Mouse (Mus musculus): Measurements from ENCODE around the gene Atp8a1. TPM values are rescaled to one million over a fixed set of nuclear protein-coding genes. Genes with fewer than 3 reads are reported as not detected.

The Atp8a1 gene
- polyA plus RNA-seq (2014; fragmentation: Nextera tagmentation; extraction: Ambion mirVana) = 26.9 and 27.5 TPM in 2 replicates

DNA sequence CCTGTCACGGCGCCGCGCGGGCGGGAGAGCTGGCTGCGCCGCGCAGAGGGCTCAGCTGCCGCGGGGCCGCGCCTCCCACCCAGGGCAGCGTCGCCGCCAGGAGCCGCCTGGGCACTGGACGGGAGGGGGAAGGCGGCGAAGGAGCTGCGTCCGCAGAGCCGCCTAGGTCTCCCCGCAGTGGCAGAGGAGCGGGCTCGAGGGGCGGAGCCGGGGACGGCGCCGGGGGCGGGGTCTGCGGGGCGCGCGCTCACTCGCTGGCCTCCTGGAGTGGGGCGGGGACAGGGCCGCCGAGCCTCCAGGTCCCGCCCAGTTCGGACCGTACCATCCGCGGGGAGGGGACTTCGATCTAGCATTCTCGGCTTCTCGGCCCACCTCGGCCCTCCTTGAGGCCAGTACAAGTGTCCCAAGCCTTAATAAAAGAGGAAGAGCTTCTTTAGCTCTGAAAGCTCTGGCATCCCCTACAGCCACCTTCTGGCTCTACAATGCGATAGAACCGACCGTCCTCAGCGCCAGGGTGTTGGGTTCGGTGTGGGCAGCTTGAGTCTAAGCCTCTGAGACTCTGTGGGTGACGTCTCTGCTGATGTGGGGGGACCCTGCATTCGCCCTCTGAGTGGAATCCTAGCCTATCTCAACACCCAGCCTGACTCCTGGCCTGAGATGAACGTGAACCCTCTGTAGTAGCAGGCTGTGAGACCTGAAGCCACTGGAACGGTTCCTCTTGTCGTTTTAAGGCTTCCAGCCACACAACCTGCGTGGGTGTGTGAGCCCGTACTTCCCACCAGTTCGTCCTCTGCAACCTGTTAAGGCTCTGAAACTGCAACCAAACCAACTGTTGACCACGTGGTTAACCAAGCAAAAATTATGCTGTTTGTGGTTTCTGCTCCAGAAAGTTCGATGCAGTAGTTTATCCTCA is at the start of gene Atp8a1:
Gene Atp8a1, minus strand, starts transcription at position 182 of the 913 bp plus-strand sequence.
- H3K27ac ChIP-seq (ENCODE audit: low read depth, low read length) = peak within 1 kb of the TSS; percentile 67
- H3K36me3 ChIP-seq (ENCODE audit: control insufficient read depth, insufficient read depth, low read length) = no peaks in the 10 kb centered on the region
- H3K4me1 ChIP-seq (ENCODE audit: control insufficient read depth, insufficient read depth, low read length) = peaks cover 4% of the 10 kb centered on the region; the same call in 1 of the 2 replicates
- H3K9me3 ChIP-seq (ENCODE audit: control insufficient read depth, low read length) = no peaks in the 10 kb centered on the region
- peak within 1 kb of the TSS; percentile 70 for H3K9ac ChIP-seq (ENCODE audit: low read length)
- DNase-seq (ENCODE audit: low spot score) = peak; percentile 99
- WGBS = 2% methylated on average over 55 of the region's 64 CpGs
- peak; percentile 94 for ATAC-seq (ENCODE audit: insufficient read depth, low FRiP score, low TSS enrichment)
- H3K27me3 ChIP-seq (ENCODE audit: control insufficient read depth, insufficient read depth, low read length) = no peaks in the 10 kb centered on the region
- peak within 1 kb of the TSS; percentile 57 for H3K4me2 ChIP-seq (ENCODE audit: low read depth)
- H3K4me3 ChIP-seq (ENCODE audit: low read depth, low read length) = peak within 1 kb of the TSS; percentile 79

DNA sequence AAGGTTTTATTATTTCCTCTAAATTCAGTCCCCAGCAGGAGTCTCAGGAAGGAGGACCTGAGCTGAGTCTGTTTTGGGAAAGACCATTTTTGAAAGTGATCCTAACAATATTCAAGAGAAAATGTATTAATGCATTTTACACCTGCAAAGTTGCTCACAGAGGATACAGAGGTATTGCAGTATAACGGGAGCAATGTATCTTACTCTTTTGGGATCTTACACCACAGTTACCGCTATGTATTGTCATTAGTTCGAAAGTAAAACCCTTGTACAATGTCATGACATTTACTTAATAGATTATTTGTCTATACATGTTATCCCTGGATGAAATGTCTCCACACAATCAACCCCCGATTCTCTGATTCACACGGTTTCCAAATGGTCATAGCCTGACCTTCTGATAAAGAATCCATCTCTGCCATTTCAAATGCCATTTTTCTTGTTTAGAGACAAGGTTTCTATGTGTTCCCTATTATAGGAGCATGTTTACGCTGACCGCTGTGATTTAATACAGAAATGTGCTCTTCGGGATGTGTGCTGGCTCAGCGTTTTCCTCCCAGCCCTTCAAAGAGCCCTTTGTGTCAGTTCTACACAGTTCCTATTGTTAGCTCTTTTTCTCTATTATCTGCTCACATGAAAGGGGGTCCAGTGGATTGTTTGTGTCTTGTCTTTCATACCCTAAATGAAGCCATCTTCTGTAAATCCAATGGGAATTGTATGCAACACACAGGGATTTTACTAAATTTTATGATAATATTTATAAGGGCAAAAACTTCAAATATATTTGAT is 37.4 kb upstream of the Atp8a1 start:
- H3K4me1 ChIP-seq (ENCODE audit: control insufficient read depth, insufficient read depth, low read length) = no peaks in the 10 kb centered on the region; the same call in 1 of the 2 replicates
- H3K27ac ChIP-seq (ENCODE audit: low read depth, low read length) = no peak overlapping the region
- H3K4me3 ChIP-seq (ENCODE audit: low read depth, low read length) = no peak overlapping the region
- no peaks in the 10 kb centered on the region for H3K9me3 ChIP-seq (ENCODE audit: control insufficient read depth, low read length)
- no peak overlapping the region for H3K4me2 ChIP-seq (ENCODE audit: low read depth)
- peak; percentile 37 for DNase-seq (ENCODE audit: low spot score)
- H3K9ac ChIP-seq (ENCODE audit: low read length) = no peak overlapping the region
- WGBS = 37% methylated on average over 9 of the region's 9 CpGs
- H3K27me3 ChIP-seq (ENCODE audit: control insufficient read depth, insufficient read depth, low read length) = no peaks in the 10 kb centered on the region
- peak; percentile 58 for ATAC-seq (ENCODE audit: insufficient read depth, low FRiP score, low TSS enrichment)
- no peaks in the 10 kb centered on the region for H3K36me3 ChIP-seq (ENCODE audit: control insufficient read depth, insufficient read depth, low read length)

DNA sequence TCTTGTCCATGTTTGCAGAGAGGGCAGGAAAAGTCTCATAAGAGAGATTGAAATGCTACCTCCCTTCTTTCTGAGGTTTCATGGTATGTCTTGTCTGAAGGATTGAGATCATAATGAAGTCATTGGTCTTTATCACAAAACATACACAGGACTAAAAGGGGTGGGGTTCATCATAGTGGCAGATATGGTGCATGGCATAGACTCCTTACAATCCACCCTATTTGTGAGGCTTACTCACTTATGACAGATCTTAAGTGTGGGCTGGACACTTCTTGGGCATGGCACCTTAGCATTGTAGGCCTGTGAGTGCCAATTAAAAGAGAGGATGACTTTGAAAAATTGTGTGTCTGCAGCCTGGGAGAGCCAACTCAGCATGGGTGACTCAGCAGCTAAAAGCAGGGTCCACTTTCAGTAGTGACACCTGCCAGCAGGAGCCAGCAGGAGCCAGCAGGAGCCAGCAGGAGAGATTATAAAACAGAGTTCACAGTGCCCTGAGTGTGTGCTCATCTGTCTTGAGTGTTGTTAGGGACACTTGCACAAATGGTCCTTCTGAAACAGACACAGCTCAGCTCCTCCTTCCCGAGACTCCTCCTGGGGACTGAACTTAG is 36.4 kb upstream of the Atp8a1 start:
- Histone ChIP-seq H3K9ac (ENCODE audit: low read length) (no peak overlapping the region), H3K4me2 (ENCODE audit: low read depth) (no peak overlapping the region)
- 46% methylated on average over 1 of the region's 1 CpGs for WGBS

DNA sequence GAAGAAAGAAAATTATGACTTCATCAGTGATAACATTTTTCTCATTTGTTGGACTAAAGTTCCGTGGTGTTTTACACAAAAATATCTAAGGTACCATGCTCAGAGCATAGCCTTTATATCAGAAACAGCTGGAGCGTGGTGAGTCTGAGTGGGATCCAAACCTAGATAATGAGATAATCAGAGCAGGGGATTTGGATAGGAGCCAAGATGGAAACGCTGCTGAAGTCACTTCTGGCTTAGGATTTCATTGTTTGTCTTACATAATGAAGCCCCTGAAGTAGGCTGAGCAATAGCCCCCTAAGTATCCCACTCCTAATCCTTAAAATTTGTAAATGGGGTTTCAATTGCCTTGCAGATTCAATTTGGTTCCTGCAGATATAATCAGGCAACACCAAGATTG is 24.2 kb upstream of the Atp8a1 start:
- no peak for DNase-seq (ENCODE audit: low spot score)

More for the DNA sequence above, 36.4 kb upstream of the Atp8a1 start:
- Histone ChIP-seq H3K27me3 (ENCODE audit: control insufficient read depth, insufficient read depth, low read length) (no peaks in the 10 kb centered on the region), H3K36me3 (ENCODE audit: control insufficient read depth, insufficient read depth, low read length) (no peaks in the 10 kb centered on the region), H3K9me3 (ENCODE audit: control insufficient read depth, low read length) (no peaks in the 10 kb centered on the region), H3K4me1 (ENCODE audit: control insufficient read depth, insufficient read depth, low read length) (no peaks in the 10 kb centered on the region; the same call in 1 of the 2 replicates), H3K4me3 (ENCODE audit: low read depth, low read length) (no peak overlapping the region), H3K27ac (ENCODE audit: low read depth, low read length) (no peak overlapping the region)
- no peak for ATAC-seq (ENCODE audit: insufficient read depth, low FRiP score, low TSS enrichment)
- DNase-seq (ENCODE audit: low spot score) = no peak

GRCm38 (mm10) chr5:67866221-67866620 is 19.0 kb upstream of the Atp8a1 start:
- Histone ChIP-seq H3K9me3 (ENCODE audit: control insufficient read depth, low read length) (no peaks in the 10 kb centered on the region), H3K9ac (ENCODE audit: low read length) (no peak overlapping the region), H3K27me3 (ENCODE audit: control insufficient read depth, insufficient read depth, low read length) (no peaks in the 10 kb centered on the region), H3K4me3 (ENCODE audit: low read depth, low read length) (no peak overlapping the region), H3K27ac (ENCODE audit: low read depth, low read length) (no peak overlapping the region), H3K36me3 (ENCODE audit: control insufficient read depth, insufficient read depth, low read length) (no peaks in the 10 kb centered on the region), H3K4me1 (ENCODE audit: control insufficient read depth, insufficient read depth, low read length) (no peaks in the 10 kb centered on the region), H3K4me2 (ENCODE audit: low read depth) (no peak overlapping the region)
- WGBS = 81% methylated on average over 9 of the region's 9 CpGs
- DNase-seq (ENCODE audit: low spot score) (no peak), ATAC-seq (ENCODE audit: insufficient read depth, low FRiP score, low TSS enrichment) (no peak)

More for the DNA sequence above, 24.2 kb upstream of the Atp8a1 start:
- Histone ChIP-seq H3K4me3 (ENCODE audit: low read depth, low read length) (no peak overlapping the region), H3K4me2 (ENCODE audit: low read depth) (no peak overlapping the region), H3K27me3 (ENCODE audit: control insufficient read depth, insufficient read depth, low read length) (no peaks in the 10 kb centered on the region), H3K9ac (ENCODE audit: low read length) (no peak overlapping the region), H3K27ac (ENCODE audit: low read depth, low read length) (no peak overlapping the region), H3K9me3 (ENCODE audit: control insufficient read depth, low read length) (no peaks in the 10 kb centered on the region), H3K4me1 (ENCODE audit: control insufficient read depth, insufficient read depth, low read length) (no peaks in the 10 kb centered on the region), H3K36me3 (ENCODE audit: control insufficient read depth, insufficient read depth, low read length) (no peaks in the 10 kb centered on the region)
- WGBS = 66% methylated on average over 3 of the region's 3 CpGs
- no peak for ATAC-seq (ENCODE audit: insufficient read depth, low FRiP score, low TSS enrichment)

- H3K4me1 ChIP-seq (ENCODE audit: control insufficient read depth, insufficient read depth, low read length) = no peaks in the 10 kb centered on the region
These were observed 18.4 kb upstream of the Atp8a1 start for GRCm38 (mm10) chr5:67865670-67866069.

GRCm38 (mm10) chr5:67864508-67865060 is 17.4 kb upstream of the Atp8a1 start:
- H3K27ac ChIP-seq (ENCODE audit: low read depth, low read length) = no peak overlapping the region
- no peaks in the 10 kb centered on the region for H3K36me3 ChIP-seq (ENCODE audit: control insufficient read depth, insufficient read depth, low read length)
- no peaks in the 10 kb centered on the region for H3K4me1 ChIP-seq (ENCODE audit: control insufficient read depth, insufficient read depth, low read length)
- H3K4me2 ChIP-seq (ENCODE audit: low read depth) = no peak overlapping the region
- no peak overlapping the region for H3K4me3 ChIP-seq (ENCODE audit: low read depth, low read length)
- H3K9ac ChIP-seq (ENCODE audit: low read length) = no peak overlapping the region
- ATAC-seq (ENCODE audit: insufficient read depth, low FRiP score, low TSS enrichment) (no peak), DNase-seq (ENCODE audit: low spot score) (no peak)
- no peaks in the 10 kb centered on the region for H3K27me3 ChIP-seq (ENCODE audit: control insufficient read depth, insufficient read depth, low read length)
- no peaks in the 10 kb centered on the region for H3K9me3 ChIP-seq (ENCODE audit: control insufficient read depth, low read length)
- WGBS = 97% methylated on average over 2 of the region's 2 CpGs

More at GRCm38 (mm10) chr5:67865670-67866069, 18.4 kb upstream of the Atp8a1 start:
- Histone ChIP-seq H3K27me3 (ENCODE audit: control insufficient read depth, insufficient read depth, low read length) (no peaks in the 10 kb centered on the region), H3K4me3 (ENCODE audit: low read depth, low read length) (no peak overlapping the region), H3K9ac (ENCODE audit: low read length) (no peak overlapping the region), H3K9me3 (ENCODE audit: control insufficient read depth, low read length) (no peaks in the 10 kb centered on the region), H3K27ac (ENCODE audit: low read depth, low read length) (no peak overlapping the region), H3K4me2 (ENCODE audit: low read depth) (no peak overlapping the region), H3K36me3 (ENCODE audit: control insufficient read depth, insufficient read depth, low read length) (no peaks in the 10 kb centered on the region)
- ATAC-seq (ENCODE audit: insufficient read depth, low FRiP score, low TSS enrichment) (no peak), DNase-seq (ENCODE audit: low spot score) (no peak)
- 83% methylated on average over 5 of the region's 5 CpGs for WGBS

- Histone ChIP-seq H3K4me2 (ENCODE audit: low read depth) (no peak overlapping the region), H3K9ac (ENCODE audit: low read length) (no peak overlapping the region), H3K27me3 (ENCODE audit: control insufficient read depth, insufficient read depth, low read length) (no peaks in the 10 kb centered on the region)
These were observed 16.7 kb upstream of the Atp8a1 start for GRCm38 (mm10) chr5:67863950-67864391.

More at GRCm38 (mm10) chr5:67863950-67864391, 16.7 kb upstream of the Atp8a1 start:
- Histone ChIP-seq H3K27ac (ENCODE audit: low read depth, low read length) (no peak overlapping the region), H3K4me3 (ENCODE audit: low read depth, low read length) (no peak overlapping the region), H3K4me1 (ENCODE audit: control insufficient read depth, insufficient read depth, low read length) (no peaks in the 10 kb centered on the region), H3K9me3 (ENCODE audit: control insufficient read depth, low read length) (no peaks in the 10 kb centered on the region), H3K36me3 (ENCODE audit: control insufficient read depth, insufficient read depth, low read length) (no peaks in the 10 kb centered on the region)
- no peak for ATAC-seq (ENCODE audit: insufficient read depth, low FRiP score, low TSS enrichment)
- 73% methylated on average over 10 of the region's 10 CpGs for WGBS
- no peak for DNase-seq (ENCODE audit: low spot score)

Data from neural tube, embryonic 11.5 days (tissue).